Mouse (Mus musculus): ENCODE results near the gene Polr3g. TPM values are rescaled to one million over a fixed set of nuclear protein-coding genes. Genes with fewer than 3 reads are reported as not detected.

Gene Polr3g
- polyA plus RNA-seq, 1 experiment, result 1.2 TPM

DNA sequence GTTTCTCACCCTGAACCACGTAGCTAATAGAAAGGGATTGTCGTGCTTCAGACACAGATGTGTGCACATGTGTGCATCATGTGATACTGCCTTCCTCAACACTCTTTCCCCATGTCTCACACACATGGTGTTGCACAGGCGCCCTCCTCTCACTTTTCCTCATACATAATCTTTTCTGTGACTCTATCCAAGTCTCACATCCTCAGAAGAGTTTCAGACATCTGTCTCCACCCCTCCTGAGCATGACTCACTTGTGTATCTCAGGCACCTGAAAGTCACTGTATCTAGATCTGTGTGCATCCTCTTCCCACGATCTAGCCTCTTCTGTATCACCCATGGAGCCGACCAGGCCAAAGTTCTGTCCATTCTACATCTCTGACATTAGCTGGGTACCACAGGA is 43.1 kb downstream of the Polr3g start:
- WGBS, result 87% methylated on average over 5 of the region's 5 CpGs
- Histone ChIP-seq H3K27ac (ENCODE audit: insufficient read depth, low read length) (no peak overlapping the region), H3K36me3 (ENCODE audit: control insufficient read depth, insufficient read depth, low read length) (peaks cover 34% of the 10 kb centered on the region), H3K4me1 (ENCODE audit: control insufficient read depth, insufficient read depth, insufficient read length) (no peaks in the 10 kb centered on the region), H3K4me3 (ENCODE audit: extremely low read depth, insufficient read depth, insufficient read length) (no peak overlapping the region), H3K27me3 (ENCODE audit: control insufficient read depth, insufficient read depth, low read length) (no peaks in the 10 kb centered on the region)
- no peak for DNase-seq (ENCODE audit: low read depth in 1 of 2, low spot score in 2 of 2)
- TF ChIP-seq CTCF (IDR thresholded peaks at IDR 0.05; ENCODE audit: extremely low read depth, insufficient read depth, insufficient read length, insufficient replicate concordance), result no peak
- no peak for TF ChIP-seq POLR2A (IDR thresholded peaks at IDR 0.05; ENCODE audit: low read depth, low read length)

DNA sequence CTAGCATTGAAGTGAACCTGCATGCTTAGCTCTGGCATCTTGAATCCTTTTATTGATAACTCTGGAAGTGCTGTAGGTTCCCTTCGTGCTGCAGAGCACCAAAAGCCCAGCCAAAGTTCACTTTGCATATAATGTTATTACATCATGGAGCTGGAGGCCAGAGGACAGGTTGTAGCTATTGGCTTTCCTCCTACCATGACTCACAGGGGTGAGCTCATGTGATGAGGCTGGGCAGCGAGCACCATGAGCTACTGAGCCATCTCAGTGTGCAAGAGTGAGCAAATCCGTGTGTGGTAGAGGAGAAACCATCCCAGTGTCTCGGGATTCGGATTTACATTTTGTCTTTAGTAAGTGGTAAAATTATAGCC is 46.5 kb downstream of the Polr3g start:
- DNase-seq (ENCODE audit: low read depth in 1 of 2, low spot score in 2 of 2), result no peak
- Histone ChIP-seq H3K27ac (ENCODE audit: insufficient read depth, low read length) (no peak overlapping the region), H3K4me1 (ENCODE audit: control insufficient read depth, insufficient read depth, insufficient read length) (no peaks in the 10 kb centered on the region), H3K36me3 (ENCODE audit: control insufficient read depth, insufficient read depth, low read length) (peaks cover 29% of the 10 kb centered on the region), H3K27me3 (ENCODE audit: control insufficient read depth, insufficient read depth, low read length) (no peaks in the 10 kb centered on the region), H3K4me3 (ENCODE audit: extremely low read depth, insufficient read depth, insufficient read length) (no peak overlapping the region)
- WGBS, result 93% methylated on average over 5 of the region's 5 CpGs
- no peak for TF ChIP-seq POLR2A (IDR thresholded peaks at IDR 0.05; ENCODE audit: low read depth, low read length)
- TF ChIP-seq CTCF (IDR thresholded peaks at IDR 0.05; ENCODE audit: extremely low read depth, insufficient read depth, insufficient read length, insufficient replicate concordance), result no peak

DNA sequence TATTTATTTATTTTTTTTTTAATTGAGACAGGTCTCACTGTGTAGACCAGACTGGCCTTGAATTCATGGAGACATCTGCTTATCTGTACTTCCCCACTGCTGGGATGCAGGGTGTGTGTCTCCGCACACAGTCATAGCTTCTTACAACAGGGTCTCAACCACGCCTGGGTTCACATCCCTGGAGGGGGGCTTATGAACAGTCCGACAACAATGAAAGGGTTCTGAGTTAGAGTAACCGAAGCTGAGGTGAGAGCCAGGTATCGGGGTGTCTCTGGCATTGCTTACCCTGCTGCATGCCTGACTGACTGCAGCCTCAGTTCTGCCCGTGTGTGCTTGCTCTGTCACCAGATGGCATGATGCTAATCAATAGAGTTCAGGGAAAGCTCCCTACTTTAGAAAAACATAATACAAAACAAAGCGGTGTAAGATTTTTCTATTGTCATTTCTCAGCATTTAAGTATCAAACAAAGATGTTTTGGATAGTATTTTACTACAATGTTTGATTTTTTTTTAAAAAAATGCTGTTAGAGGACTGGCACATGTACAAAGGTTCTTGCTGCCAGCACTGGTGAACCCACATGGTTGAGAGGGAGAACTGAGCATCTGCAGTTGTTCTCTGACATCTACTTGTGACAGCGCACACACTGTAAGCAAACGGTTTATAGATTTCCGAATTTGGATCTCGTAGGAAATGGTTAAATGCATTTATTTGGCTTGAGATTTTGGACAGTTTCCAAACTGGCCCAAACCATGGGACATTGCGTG is 47.1 kb downstream of the Polr3g start:
- H3K4me1 ChIP-seq (ENCODE audit: control insufficient read depth, insufficient read depth, insufficient read length), result no peaks in the 10 kb centered on the region
- H3K27me3 ChIP-seq (ENCODE audit: control insufficient read depth, insufficient read depth, low read length), result no peaks in the 10 kb centered on the region
- H3K4me3 ChIP-seq (ENCODE audit: extremely low read depth, insufficient read depth, insufficient read length), result no peak overlapping the region
- no peak for DNase-seq (ENCODE audit: low read depth in 1 of 2, low spot score in 2 of 2)
- peaks cover 24% of the 10 kb centered on the region for H3K36me3 ChIP-seq (ENCODE audit: control insufficient read depth, insufficient read depth, low read length)
- no peak overlapping the region for H3K27ac ChIP-seq (ENCODE audit: insufficient read depth, low read length)
- no peak for TF ChIP-seq POLR2A (IDR thresholded peaks at IDR 0.05; ENCODE audit: low read depth, low read length)
- no peak for TF ChIP-seq CTCF (IDR thresholded peaks at IDR 0.05; ENCODE audit: extremely low read depth, insufficient read depth, insufficient read length, insufficient replicate concordance)
- WGBS, result 89% methylated on average over 12 of the region's 12 CpGs

DNA sequence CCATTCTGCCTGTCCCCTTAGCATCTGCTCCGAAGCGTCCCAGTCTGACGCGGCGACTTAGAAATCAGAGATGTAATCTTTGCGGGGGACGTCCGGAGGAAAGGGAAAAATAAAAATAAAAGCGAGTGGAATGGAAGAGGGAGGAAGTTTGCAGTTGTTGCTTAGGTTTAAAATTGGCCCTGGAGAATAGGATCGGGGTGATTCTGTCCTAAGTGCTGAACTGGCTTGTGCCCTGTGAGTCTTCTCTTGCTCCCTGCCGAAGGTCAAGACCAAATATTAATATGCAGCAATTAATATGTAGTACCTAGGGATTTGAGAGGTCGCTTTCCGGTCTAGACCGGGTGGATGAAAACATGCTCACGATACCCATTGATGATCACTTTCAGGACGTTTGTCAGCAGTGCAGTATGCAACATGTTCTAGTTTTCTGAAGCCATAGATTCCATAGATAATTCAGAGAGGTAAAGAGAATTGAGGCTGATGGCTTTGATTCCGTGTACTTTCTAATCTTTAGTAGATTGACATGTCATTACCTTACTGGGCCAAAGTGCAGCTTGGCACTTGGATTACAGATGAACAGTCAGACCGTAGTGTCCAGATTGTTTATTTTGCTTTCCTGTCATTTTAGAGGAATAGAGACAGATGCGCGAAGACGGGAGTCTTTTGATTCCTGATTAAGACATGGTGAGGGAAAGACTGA is 52.6 kb downstream of the Polr3g start:
- no peak for DNase-seq (ENCODE audit: low read depth in 1 of 2, low spot score in 2 of 2)
- no peaks in the 10 kb centered on the region for H3K36me3 ChIP-seq (ENCODE audit: control insufficient read depth, insufficient read depth, low read length)
- WGBS, result 8% methylated on average over 21 of the region's 21 CpGs
- TF ChIP-seq CTCF (IDR thresholded peaks at IDR 0.05; ENCODE audit: extremely low read depth, insufficient read depth, insufficient read length, insufficient replicate concordance) (no peak), POLR2A (IDR thresholded peaks at IDR 0.05; ENCODE audit: low read depth, low read length) (no peak)
- no peaks in the 10 kb centered on the region for H3K27me3 ChIP-seq (ENCODE audit: control insufficient read depth, insufficient read depth, low read length)
- H3K27ac ChIP-seq (ENCODE audit: insufficient read depth, low read length), result peak overlapping the region; percentile 88; the same call in 1 of the 2 replicates
- peak overlapping the region; percentile 90 for H3K4me3 ChIP-seq (ENCODE audit: extremely low read depth, insufficient read depth, insufficient read length)
- no peaks in the 10 kb centered on the region for H3K4me1 ChIP-seq (ENCODE audit: control insufficient read depth, insufficient read depth, insufficient read length)

DNA sequence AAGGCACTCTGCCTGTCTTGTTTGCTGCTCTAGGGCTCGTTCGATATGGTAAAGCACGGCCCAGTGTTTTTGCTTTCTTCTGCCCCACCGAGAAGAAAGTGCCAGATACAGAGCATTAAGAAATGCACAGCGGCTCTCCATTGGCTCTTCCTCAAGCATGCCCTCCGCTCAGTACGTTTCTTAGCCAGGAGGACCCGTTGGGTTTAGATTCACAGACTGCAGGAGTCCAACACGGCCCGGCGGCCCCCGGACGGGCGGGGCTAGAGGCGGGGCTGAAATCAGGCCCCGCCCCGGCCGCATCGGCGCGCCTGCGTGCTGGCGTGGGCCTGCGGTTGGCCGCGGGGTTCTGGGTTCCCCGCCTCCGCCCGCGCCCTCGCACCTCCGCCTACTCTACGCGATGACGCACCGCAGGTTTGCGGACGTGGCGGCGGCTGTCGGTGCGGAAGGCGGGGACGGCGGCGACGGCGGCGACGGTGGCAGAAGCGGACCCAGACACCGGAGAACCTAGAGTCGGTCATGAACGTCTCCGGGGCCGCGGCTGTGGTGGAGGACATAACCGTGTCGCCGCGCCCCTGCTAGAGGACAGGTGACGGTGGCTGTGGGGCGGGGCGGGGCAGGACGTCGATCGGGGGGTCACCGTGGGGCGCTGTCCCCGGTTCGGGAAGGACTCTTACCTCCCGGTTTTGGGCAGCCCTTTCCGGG is 53.3 kb downstream of the Polr3g start, which contains the start of gene Lysmd3:
Gene Lysmd3, plus strand, starts transcription at position 313 of the 702 bp plus-strand sequence.
- Histone ChIP-seq H3K27ac (ENCODE audit: insufficient read depth, low read length) (peak within 1 kb of the TSS; percentile 88), H3K4me1 (ENCODE audit: control insufficient read depth, insufficient read depth, insufficient read length) (no peaks in the 10 kb centered on the region), H3K4me3 (ENCODE audit: extremely low read depth, insufficient read depth, insufficient read length) (peak within 1 kb of the TSS; percentile 90), H3K27me3 (ENCODE audit: control insufficient read depth, insufficient read depth, low read length) (no peaks in the 10 kb centered on the region), H3K36me3 (ENCODE audit: control insufficient read depth, insufficient read depth, low read length) (no peaks in the 10 kb centered on the region)
- WGBS, result under 1% methylated on average over 73 of the region's 73 CpGs
- TF ChIP-seq CTCF (IDR thresholded peaks at IDR 0.05; ENCODE audit: extremely low read depth, insufficient read depth, insufficient read length, insufficient replicate concordance) (no peak), POLR2A (IDR thresholded peaks at IDR 0.05; ENCODE audit: low read depth, low read length) (peak; percentile 29)
- peak; percentile 81 to 90 for DNase-seq (ENCODE audit: low read depth in 1 of 2, low spot score in 2 of 2)

DNA sequence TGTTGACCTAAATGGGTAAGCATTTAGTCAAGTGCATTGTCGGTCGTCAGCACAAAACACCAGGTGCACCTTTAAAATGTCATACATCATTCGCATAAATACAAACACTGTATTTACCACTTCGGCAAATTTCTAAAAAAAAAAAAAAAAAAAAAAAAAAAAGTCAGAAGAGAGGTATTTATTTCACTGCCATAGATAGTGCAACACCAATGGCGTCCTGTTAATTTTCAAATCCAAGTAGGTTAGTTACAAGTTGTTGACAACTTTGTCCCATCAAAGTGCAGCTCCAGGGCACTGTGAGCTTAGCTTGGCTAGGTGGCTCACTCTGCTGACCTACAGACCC is 53.8 kb downstream of the Polr3g start:
- TF ChIP-seq CTCF (IDR thresholded peaks at IDR 0.05; ENCODE audit: extremely low read depth, insufficient read depth, insufficient read length, insufficient replicate concordance) (no peak), POLR2A (IDR thresholded peaks at IDR 0.05; ENCODE audit: low read depth, low read length) (no peak)
- no peaks in the 10 kb centered on the region for H3K27me3 ChIP-seq (ENCODE audit: control insufficient read depth, insufficient read depth, low read length)
- WGBS, result 38% methylated on average over 5 of the region's 5 CpGs
- no peaks in the 10 kb centered on the region for H3K36me3 ChIP-seq (ENCODE audit: control insufficient read depth, insufficient read depth, low read length)
- H3K4me1 ChIP-seq (ENCODE audit: control insufficient read depth, insufficient read depth, insufficient read length), result no peaks in the 10 kb centered on the region
- H3K4me3 ChIP-seq (ENCODE audit: extremely low read depth, insufficient read depth, insufficient read length), result peak overlapping the region; percentile 64
- H3K27ac ChIP-seq (ENCODE audit: insufficient read depth, low read length), result peak overlapping the region; percentile 49
- no peak for DNase-seq (ENCODE audit: low read depth in 1 of 2, low spot score in 2 of 2)

Data from spleen, adult 2 months (tissue).